Mouse (Mus musculus) liver, postnatal 0 days (tissue): ENCODE data around the gene Zfp446. TPM values are rescaled to one million over a fixed set of nuclear protein-coding genes. Genes with fewer than 3 reads are reported as not detected.

Experiments used
- ATAC-seq: fragments of 200-750 bp; cut with Nextera tagmentation; 2 replicates; pipeline ENCODE4 v1.8.0; 2017; ENCODE audit warnings: mild to moderate bottlenecking, moderate library complexity
- DNase-seq: peaks from one replicate; pipeline ENCODE4 v3.0.0-alpha.2; 2016
- H3K27ac ChIP-seq: fragments of 300-500 bp; sonication (generic); 2 replicates; pipeline ENCODE4 v1.5.1; 2014; ENCODE audit warnings: antibody characterized with exemption, moderate library complexity, mild to moderate bottlenecking, low read depth
- H3K27me3 ChIP-seq: fragments of 300-500 bp; sonication (generic); 2 replicates; pipeline ENCODE4 v1.6.1; 2014; ENCODE audit warnings: low read length, control low read depth, mixed read lengths; ENCODE audit not compliant: insufficient read depth
- H3K36me3 ChIP-seq: fragments of 300-500 bp; sonication (generic); replicated peaks from 2 replicates; pipeline ENCODE4 v1.6.1; 2014; ENCODE audit warnings: mild to moderate bottlenecking, control low read depth, low read length, moderate library complexity, mixed read lengths; ENCODE audit not compliant: insufficient read depth
- H3K4me1 ChIP-seq: fragments of 300-500 bp; sonication (generic); 2 replicates; pipeline ENCODE4 v1.6.1; 2014; ENCODE audit warnings: antibody characterized with exemption, mild to moderate bottlenecking, control low read depth; ENCODE audit not compliant: insufficient read depth
- H3K4me2 ChIP-seq: fragments of 300-500 bp; sonication (generic); 2 replicates; pipeline ENCODE4 v1.6.1; 2014; ENCODE audit warnings: low read depth, mild to moderate bottlenecking, low read length, moderate library complexity, mixed read lengths
- H3K4me3 ChIP-seq: fragments of 300-500 bp; sonication (generic); 2 replicates; pipeline ENCODE4 v1.5.1; 2014; ENCODE audit warnings: low read depth, low read length
- H3K9ac ChIP-seq: fragments of 300-500 bp; sonication (generic); replicated peaks from 2 replicates; pipeline ENCODE4 v1.6.1; 2014; ENCODE audit warnings: mild to moderate bottlenecking, moderate library complexity
- H3K9me3 ChIP-seq: fragments of 300-500 bp; sonication (generic); 2 replicates; pipeline ENCODE4 v1.6.1; 2016; ENCODE audit warnings: mild to moderate bottlenecking, control low read depth, low read length, mixed read lengths
- CTCF ChIP-seq: sonication (generic); IDR thresholded peaks from 2 replicates; pipeline ENCODE4 v1.5.1; 2016; ENCODE audit warnings: antibody characterized with exemption, low read depth
- EP300 ChIP-seq: IDR thresholded peaks from 2 replicates; pipeline ENCODE4 v1.6.1; 2016; ENCODE audit warnings: antibody characterized with exemption, low read depth, mild to moderate bottlenecking
- WGBS: fragments of 180-500 bp; shearing (Covaris S2); extraction: QIAGEN DNeasy Blood & Tissue Kit; methylation state at CpG from one replicate; pipeline ENCODE4 v1.1.7; 2014; ENCODE audit not compliant: insufficient replicate concordance; 5-methylcytosine and 5-hydroxymethylcytosine counted together
- polyA plus RNA-seq: library from polyadenylated mRNA; unstranded; fragments of >200 nt; fragmentation: Nextera tagmentation; extraction: Ambion mirVana; gene quantifications from 2 replicates; pipeline ENCODE4 v1.2.1, GENCODE M21; 2015

Zfp446 gene
- polyA plus RNA-seq, 1 experiment from 2014 or later: 1.8 TPM

- peak; percentile 58 for DNase-seq
- peak; percentile 58 for ATAC-seq
- TF ChIP-seq CTCF (no peak), EP300 (no peak)
- H3K9ac ChIP-seq: peak overlapping the region; percentile 80
- peak overlapping the region; percentile 68 for H3K4me3 ChIP-seq
- no peaks in the 10 kb centered on the region for H3K9me3 ChIP-seq
- H3K27me3 ChIP-seq: no peaks in the 10 kb centered on the region
- H3K4me1 ChIP-seq: peaks cover 18% of the 10 kb centered on the region
- no peaks in the 10 kb centered on the region for H3K36me3 ChIP-seq
- peak overlapping the region; percentile 69 for H3K27ac ChIP-seq
- 2% methylated on average over 29 of the region's 29 CpGs for WGBS
- H3K4me2 ChIP-seq: peak overlapping the region; percentile 87
These were observed 16.0 kb upstream of the Zfp446 start for GRCm38 (mm10) chr7:12961511-12962141.

GRCm38 (mm10) chr7:12965678-12966091 is 12.0 kb upstream of the Zfp446 start, which contains the start of gene Zfp324:
Gene Zfp324 (plus strand): TSS chr7:12965838.
- DNase-seq: peak; percentile 91
- H3K27ac ChIP-seq: peak within 1 kb of the TSS; percentile 84
- peak within 1 kb of the TSS; percentile 100 for H3K4me2 ChIP-seq
- peak within 1 kb of the TSS; percentile 94 for H3K4me3 ChIP-seq
- WGBS: under 1% methylated on average over 23 of the region's 23 CpGs
- H3K9me3 ChIP-seq: no peaks in the 10 kb centered on the region
- H3K4me1 ChIP-seq: peaks cover 24% of the 10 kb centered on the region
- TF ChIP-seq EP300: no peak
- TF ChIP-seq CTCF: no peak
- H3K27me3 ChIP-seq: no peaks in the 10 kb centered on the region
- peak within 1 kb of the TSS; percentile 91 for H3K9ac ChIP-seq
- peaks cover 19% of the 10 kb centered on the region for H3K36me3 ChIP-seq
- ATAC-seq: peak; percentile 94

- TF ChIP-seq EP300 (no peak), CTCF (no peak)
- H3K4me2 ChIP-seq: peak overlapping the region; percentile 100
- peak overlapping the region; percentile 91 for H3K9ac ChIP-seq
- ATAC-seq (peak; percentile 79), DNase-seq (peak; percentile 81)
- no peaks in the 10 kb centered on the region for H3K9me3 ChIP-seq
- peak overlapping the region; percentile 84 for H3K27ac ChIP-seq
- H3K36me3 ChIP-seq: peaks cover 25% of the 10 kb centered on the region
- no peaks in the 10 kb centered on the region for H3K27me3 ChIP-seq
- peak overlapping the region; percentile 94 for H3K4me3 ChIP-seq
- H3K4me1 ChIP-seq: peaks cover 23% of the 10 kb centered on the region
- under 1% methylated on average over 29 of the region's 29 CpGs for WGBS
These were observed 11.4 kb upstream of the Zfp446 start for GRCm38 (mm10) chr7:12966104-12966845.

GRCm38 (mm10) chr7:12970906-12971305 is 6.7 kb upstream of the Zfp446 start:
- Histone ChIP-seq H3K4me1 (peaks cover 10% of the 10 kb centered on the region), H3K9me3 (no peaks in the 10 kb centered on the region), H3K27me3 (no peaks in the 10 kb centered on the region), H3K9ac (no peak overlapping the region), H3K27ac (no peak overlapping the region), H3K4me3 (no peak overlapping the region), H3K4me2 (no peak overlapping the region), H3K36me3 (peaks cover 28% of the 10 kb centered on the region)
- TF ChIP-seq EP300: no peak
- TF ChIP-seq CTCF: no peak
- ATAC-seq (no peak), DNase-seq (no peak)
- WGBS: 94% methylated on average over 25 of the region's 25 CpGs

GRCm38 (mm10) chr7:12978931-12979722 is 1.5 kb downstream of the Zfp446 start:
- peak overlapping the region; percentile 72 for H3K4me3 ChIP-seq
- no peaks in the 10 kb centered on the region for H3K9me3 ChIP-seq
- no peak for DNase-seq
- H3K4me2 ChIP-seq: peak overlapping the region; percentile 91
- TF ChIP-seq EP300 (no peak), CTCF (no peak)
- H3K27me3 ChIP-seq: no peaks in the 10 kb centered on the region
- H3K27ac ChIP-seq: peak overlapping the region; percentile 89
- WGBS: 74% methylated on average over 18 of the region's 18 CpGs
- no peaks in the 10 kb centered on the region for H3K36me3 ChIP-seq
- H3K4me1 ChIP-seq: peaks cover 21% of the 10 kb centered on the region
- H3K9ac ChIP-seq: peak overlapping the region; percentile 74
- ATAC-seq: no peak

GRCm38 (mm10) chr7:12979776-12980175 is 2.1 kb downstream of the Zfp446 start:
- peak overlapping the region; percentile 89 for H3K27ac ChIP-seq
- WGBS: 72% methylated on average over 6 of the region's 6 CpGs
- no peak for TF ChIP-seq EP300
- no peak for TF ChIP-seq CTCF
- no peak overlapping the region for H3K4me3 ChIP-seq
- H3K36me3 ChIP-seq: no peaks in the 10 kb centered on the region
- H3K9ac ChIP-seq: no peak overlapping the region
- no peaks in the 10 kb centered on the region for H3K9me3 ChIP-seq
- no peak for DNase-seq
- no peak overlapping the region for H3K4me2 ChIP-seq
- H3K27me3 ChIP-seq: no peaks in the 10 kb centered on the region
- H3K4me1 ChIP-seq: peaks cover 21% of the 10 kb centered on the region
- no peak for ATAC-seq
